Mouse (Mus musculus): Measurements from ENCODE around the gene Ralgapa2. TPM values are rescaled to one million over a fixed set of nuclear protein-coding genes. Genes with fewer than 3 reads are reported as not detected.

Gene Ralgapa2
- total RNA-seq, 2 experiments from 2014 or later = 19.2 to 26.2 TPM

DNA sequence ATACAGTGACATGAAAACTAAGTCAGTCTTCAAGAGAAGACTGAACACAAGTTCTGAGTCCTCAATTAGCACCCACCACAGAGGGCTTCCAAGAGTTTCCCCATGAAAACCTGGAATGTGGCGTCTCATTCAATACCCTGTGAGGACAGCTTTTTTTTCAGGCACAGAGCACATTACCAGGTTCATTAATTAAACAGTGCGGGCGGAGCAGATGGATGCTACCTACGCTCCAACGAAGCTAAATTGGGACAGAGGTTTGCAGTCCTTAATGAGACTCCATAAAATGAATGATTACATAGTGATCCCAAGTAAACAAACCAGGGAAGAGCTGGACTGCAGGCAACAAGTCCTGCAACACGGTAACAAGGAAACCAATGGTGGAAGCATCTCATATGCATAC is 224.6 kb downstream of the Ralgapa2 start:
- DNase-seq (ENCODE audit: low spot score in 2 of 2) = no peak
- intact Hi-C loops (cut with DNase I) = no loop called here

DNA sequence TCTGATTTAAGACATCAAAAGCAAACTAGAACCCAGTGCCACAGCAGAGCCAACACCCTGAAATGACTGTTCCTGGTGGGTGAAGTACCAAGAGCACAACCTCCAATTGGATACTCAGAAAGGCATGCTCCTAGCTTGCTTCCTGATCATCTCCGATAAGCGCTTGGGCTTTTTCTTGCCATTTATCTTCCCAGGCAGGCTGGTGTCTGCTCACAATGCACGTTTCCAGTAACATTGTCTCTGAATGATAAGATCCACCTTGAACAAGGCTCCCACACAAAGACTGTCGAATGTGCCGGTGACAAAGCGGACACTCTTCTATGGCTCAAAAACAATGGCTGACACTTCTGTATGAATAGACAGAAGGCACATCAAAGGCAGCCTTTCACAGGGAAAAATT is 230.8 kb downstream of the Ralgapa2 start:
- intact Hi-C loops (cut with DNase I) = no loop called here
- no peak for DNase-seq (ENCODE audit: low spot score in 2 of 2)

- intact Hi-C loops (cut with DNase I) = no loop called here
- DNase-seq (ENCODE audit: low spot score in 2 of 2) = no peak
Measured at GRCm38 (mm10) chr2:146280921-146281274, 231.2 kb downstream of the Ralgapa2 start.

DNA sequence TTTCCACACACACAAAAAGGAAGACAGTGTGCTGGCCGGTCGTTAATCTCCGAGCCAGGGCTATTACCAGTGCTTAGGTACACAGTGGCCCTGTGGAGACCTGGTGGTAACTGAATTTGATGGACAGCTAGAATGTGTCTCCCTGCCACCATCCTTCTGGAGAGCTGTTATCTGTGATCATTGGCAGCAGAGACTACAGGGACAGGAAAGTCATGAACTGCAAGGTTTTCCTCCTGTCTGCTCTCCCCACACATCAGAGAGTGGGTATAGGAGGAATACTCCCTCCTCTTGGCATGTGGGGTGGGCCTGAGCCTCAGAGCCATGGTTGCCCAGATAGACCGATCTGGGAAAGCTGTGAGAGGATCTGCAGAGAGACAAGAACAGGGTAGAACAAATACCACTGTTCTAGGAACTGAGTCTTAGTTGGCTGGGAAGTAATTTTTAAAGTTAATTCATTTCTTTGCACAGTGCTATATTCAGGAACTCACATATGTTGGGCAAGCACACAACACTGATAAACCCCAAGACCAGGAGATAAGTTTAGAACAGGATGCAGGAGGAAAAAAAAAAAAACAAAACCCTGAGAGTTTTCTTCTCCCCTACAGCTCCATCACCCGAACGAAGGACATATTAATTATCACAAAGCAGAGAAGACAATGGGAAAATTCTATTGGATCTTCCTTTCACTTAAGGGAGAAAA is 231.8 kb downstream of the Ralgapa2 start:
- intact Hi-C loops (cut with DNase I) = no loop called here
- DNase-seq (ENCODE audit: low spot score in 2 of 2) = no peak

- peak in 1 of 2 experiments; percentile 33 for DNase-seq (ENCODE audit: low spot score in 2 of 2)
- intact Hi-C loops (cut with DNase I) = no loop called here
Measured at GRCm38 (mm10) chr2:146279430-146280220, 232.5 kb downstream of the Ralgapa2 start.

DNA sequence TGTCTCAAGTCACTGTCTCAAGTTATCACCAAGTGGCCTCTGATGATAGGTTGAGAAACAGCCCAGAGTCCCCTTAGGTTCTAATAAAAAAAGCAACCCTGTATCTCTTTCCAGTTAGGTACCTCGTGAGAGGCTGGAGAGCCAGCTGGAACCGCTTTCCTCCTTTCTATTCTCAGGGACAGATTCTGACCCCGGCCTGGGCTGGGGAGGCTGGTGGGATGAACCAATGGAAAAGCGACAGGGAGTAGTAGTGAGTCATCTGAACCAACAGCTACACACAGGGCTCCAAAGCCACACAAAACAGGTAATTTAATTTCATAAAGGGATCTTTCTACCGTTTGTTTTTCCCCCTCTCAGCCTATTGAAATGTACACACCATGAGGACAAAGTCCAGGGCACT is 233.8 kb downstream of the Ralgapa2 start:
- intact Hi-C loops (cut with DNase I) = no loop called here
- DNase-seq (ENCODE audit: low spot score in 2 of 2) = no peak

DNA sequence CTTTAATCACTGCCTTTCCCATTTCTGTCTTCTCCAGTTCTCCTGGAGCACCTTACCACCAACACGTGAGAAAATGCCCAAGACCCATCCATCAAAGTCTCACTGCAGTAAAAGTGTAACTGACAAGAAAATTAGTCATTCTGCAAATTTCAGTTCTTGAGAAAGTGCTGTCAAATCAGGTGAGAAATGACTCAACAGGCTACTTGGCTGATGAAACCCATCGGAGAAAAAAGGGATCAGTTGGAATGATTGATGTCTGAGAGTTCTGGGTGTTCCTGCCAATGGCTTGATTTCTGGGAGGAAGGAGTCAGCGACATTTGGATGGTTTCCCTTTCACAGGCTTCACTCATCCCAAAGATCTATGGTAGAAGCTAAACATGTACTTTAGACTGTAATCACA is 245.6 kb downstream of the Ralgapa2 start:
- DNase-seq (ENCODE audit: low spot score in 2 of 2) = no peak
- intact Hi-C loops (cut with DNase I) = no loop called here

DNA sequence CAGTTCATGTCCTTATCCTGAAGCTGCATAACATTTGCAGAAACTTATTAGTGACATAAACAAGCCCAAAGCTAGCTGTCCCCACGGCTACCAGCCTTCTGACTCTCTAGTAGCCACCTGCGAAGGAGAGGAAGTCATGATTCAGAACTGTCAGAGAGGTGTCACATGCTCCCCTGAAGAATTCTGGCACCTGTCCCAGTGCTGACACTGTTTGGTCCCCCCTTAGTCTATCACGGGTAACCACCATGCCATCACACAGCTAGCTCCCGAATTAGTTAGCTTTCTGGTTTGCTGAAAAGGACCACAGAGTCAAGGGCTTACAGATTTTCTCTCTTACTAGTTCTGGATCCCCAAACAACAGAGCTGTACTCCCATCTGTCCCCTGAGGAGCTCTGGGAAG is 247.1 kb downstream of the Ralgapa2 start:
- intact Hi-C loops (cut with DNase I) = no loop called here
- no peak for DNase-seq (ENCODE audit: low spot score in 2 of 2)

DNA sequence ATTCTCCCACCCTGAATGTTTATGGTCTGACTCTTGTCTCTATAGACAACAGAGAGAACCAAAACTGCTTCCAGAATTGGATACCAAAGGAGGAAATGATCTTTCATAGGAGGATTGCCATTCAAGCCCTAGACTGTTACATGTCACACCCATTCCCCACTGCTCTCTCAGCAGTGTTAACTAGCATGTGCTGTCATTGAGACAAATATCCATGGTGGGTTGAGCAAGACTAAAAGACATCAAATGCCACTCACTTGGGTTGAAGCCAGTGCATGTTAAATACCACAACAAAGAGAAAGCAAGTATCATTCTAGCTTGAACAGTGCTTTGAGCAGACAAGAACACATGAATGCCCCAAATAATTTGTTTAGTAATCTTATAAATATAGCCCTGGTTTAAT is 249.2 kb downstream of the Ralgapa2 start:
- no peak for DNase-seq (ENCODE audit: low spot score in 2 of 2)
- intact Hi-C loops (cut with DNase I) = no loop called here

DNA sequence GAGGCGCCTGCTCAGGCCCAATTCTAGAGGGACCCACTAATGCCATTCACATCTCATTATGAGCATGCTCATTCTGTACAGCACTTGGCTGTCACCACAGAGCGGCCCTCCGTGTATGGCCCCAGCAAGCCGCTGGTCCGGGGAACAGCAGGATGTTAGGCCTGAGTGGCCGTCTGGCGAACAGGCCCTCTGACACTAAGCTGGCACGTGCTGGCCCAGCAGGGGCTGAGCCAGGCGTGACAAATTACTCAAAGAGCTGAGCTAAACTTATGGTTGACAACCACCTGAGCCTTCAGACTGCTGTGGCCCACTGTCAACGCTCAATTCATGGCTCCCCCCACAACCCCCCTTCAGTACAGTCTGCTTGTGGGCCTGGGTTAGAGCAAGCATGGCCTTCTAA is 249.9 kb downstream of the Ralgapa2 start:
- intact Hi-C loops (cut with DNase I) = no loop called here
- no peak for DNase-seq (ENCODE audit: low spot score in 2 of 2)

DNA sequence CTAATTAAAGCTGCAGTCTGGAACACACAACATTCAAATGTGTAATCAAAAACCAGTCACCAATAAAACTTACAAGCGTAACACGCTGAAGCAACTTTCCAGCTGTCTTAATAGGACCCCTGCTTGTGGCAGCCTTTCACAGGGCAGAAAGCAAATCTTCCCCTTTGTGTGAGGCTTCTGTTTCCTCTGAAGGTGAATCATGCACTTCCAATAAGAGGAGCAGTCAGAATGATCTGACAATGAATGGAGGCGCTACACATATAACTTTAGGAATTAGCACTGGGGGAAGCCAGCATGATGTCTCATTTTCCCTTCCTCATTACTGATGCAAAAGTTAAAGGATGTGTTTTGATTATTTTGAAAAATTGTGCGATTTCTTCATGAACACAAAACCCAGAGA is 251.0 kb downstream of the Ralgapa2 start:
- intact Hi-C loops (cut with DNase I) = no loop called here
- no peak for DNase-seq (ENCODE audit: low spot score in 2 of 2)

GRCm38 (mm10) chr2:146259787-146260560 is 252.2 kb downstream of the Ralgapa2 start:
- intact Hi-C loops (cut with DNase I) = no loop called here
- no peak for DNase-seq (ENCODE audit: low spot score in 2 of 2)

GRCm38 (mm10) chr2:146258736-146259469 is 253.2 kb downstream of the Ralgapa2 start:
- intact Hi-C loops (cut with DNase I) = no loop called here
- DNase-seq (ENCODE audit: low spot score in 2 of 2) = peak; percentile 25 to 40

DNA sequence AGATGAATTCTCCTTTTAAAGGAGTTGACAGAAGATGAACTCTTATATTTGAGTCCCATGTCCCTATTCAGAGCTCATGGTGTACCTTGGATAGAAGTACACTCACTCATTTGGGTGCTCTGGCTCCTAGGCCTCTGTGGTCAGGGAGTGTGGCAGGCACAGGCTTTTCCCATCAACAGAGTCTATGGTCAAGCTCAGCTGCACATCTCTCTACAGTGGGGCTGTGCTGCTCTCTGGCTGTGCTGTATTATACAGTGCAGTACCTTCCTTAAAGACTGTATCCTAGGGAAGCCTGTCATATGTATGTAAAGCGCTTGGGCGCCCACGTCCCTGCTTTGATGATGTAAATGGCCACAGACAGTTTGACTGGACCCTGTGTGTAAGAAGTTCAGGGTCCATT is 254.5 kb downstream of the Ralgapa2 start:
- intact Hi-C loops (cut with DNase I) = no loop called here
- no peak for DNase-seq (ENCODE audit: low spot score in 2 of 2)

- DNase-seq (ENCODE audit: low spot score in 2 of 2) = no peak
- intact Hi-C loops (cut with DNase I) = no loop called here
Measured at GRCm38 (mm10) chr2:146257037-146257436, 255.1 kb downstream of the Ralgapa2 start.

- intact Hi-C loops (cut with DNase I) = no loop called here
- DNase-seq (ENCODE audit: low spot score in 2 of 2) = no peak
Measured at GRCm38 (mm10) chr2:146256321-146256875, 255.7 kb downstream of the Ralgapa2 start.

GRCm38 (mm10) chr2:146255636-146256035 is 256.5 kb downstream of the Ralgapa2 start:
- no peak for DNase-seq (ENCODE audit: low spot score in 2 of 2)
- intact Hi-C loops (cut with DNase I) = no loop called here

GRCm38 (mm10) chr2:146254387-146254786 is 257.8 kb downstream of the Ralgapa2 start:
- no peak for DNase-seq (ENCODE audit: low spot score in 2 of 2)
- intact Hi-C loops (cut with DNase I) = no loop called here

DNA sequence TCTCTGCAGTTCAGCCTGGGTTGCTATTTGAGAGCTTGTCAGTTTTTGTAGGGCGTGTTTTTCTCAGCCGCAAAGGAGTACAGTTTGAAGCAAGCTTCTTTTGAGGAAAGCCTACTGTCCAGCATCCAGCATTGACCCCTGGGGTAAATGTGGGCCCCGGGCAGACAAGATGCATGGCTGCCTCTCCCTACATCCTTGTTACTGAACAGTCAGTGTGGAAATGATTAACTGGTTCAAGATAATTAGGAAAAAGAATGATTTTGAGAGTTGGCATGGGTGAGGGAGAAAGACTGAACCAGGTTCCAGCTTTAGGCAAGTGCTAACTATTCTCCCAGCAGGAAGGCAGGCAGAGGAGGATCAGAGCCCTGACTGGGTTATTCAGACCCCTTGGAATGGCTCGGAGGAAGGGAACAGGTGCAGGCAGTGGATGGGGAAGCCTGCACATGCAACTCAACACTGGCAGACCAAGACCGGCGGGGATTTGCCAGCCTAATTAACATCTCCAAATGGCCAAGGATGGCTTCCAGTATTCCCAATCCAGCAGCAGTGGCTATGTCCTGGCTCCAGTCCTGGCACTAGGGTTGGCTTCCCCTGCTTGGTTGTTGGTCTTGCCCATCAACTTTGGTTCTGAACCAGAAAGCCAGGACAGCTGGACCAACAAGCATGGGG is 261.8 kb downstream of the Ralgapa2 start:
- DNase-seq (ENCODE audit: low spot score in 2 of 2) = no peak
- intact Hi-C loops (cut with DNase I) = no loop called here
